Mouse (Mus musculus) lung, embryonic 16.5 days (tissue): Measurements from ENCODE around the gene Sfxn2. TPM values are rescaled to one million over a fixed set of nuclear protein-coding genes. Genes with fewer than 3 reads are reported as not detected.
A peak's percentile ranks its signal among the peaks of the same experiment; 100 is the strongest.

Experiments used
- ATAC-seq: fragments of 200-750 bp; cut with Nextera tagmentation; 2 replicates; pipeline ENCODE4 v1.8.0; 2017; ENCODE audit warnings: low read depth, mild to moderate bottlenecking, moderate library complexity
- H3K27ac ChIP-seq: fragments of 300-500 bp; sonication (generic); 2 replicates; pipeline ENCODE4 v1.5.1; 2014; ENCODE audit warnings: mild to moderate bottlenecking, control low read depth, low read length
- H3K27me3 ChIP-seq: fragments of 300-500 bp; sonication (generic); 2 replicates; pipeline ENCODE4 v1.6.1; 2014; ENCODE audit warnings: low read depth, low read length, mixed read lengths; ENCODE audit not compliant: control insufficient read depth, insufficient read depth
- H3K36me3 ChIP-seq: fragments of 300-500 bp; sonication (generic); 2 replicates; pipeline ENCODE4 v1.6.1; 2014; ENCODE audit warnings: low read length; ENCODE audit not compliant: control insufficient read depth, insufficient read depth
- H3K4me1 ChIP-seq: fragments of 300-500 bp; sonication (generic); replicated peaks from 2 replicates; pipeline ENCODE4 v1.6.1; 2014; ENCODE audit warnings: low read length, mixed read lengths; ENCODE audit not compliant: control insufficient read depth, insufficient read depth
- H3K4me2 ChIP-seq: fragments of 300-500 bp; sonication (generic); 2 replicates; pipeline ENCODE4 v1.6.1; 2014; ENCODE audit warnings: low read depth, low read length, control low read depth
- H3K4me3 ChIP-seq: fragments of 300-500 bp; sonication (generic); 2 replicates; pipeline ENCODE4 v1.5.1; 2014; ENCODE audit warnings: mild to moderate bottlenecking, low read length, control low read depth
- H3K9ac ChIP-seq: fragments of 300-500 bp; sonication (generic); 2 replicates; pipeline ENCODE4 v1.6.1; 2014; ENCODE audit warnings: low read length, control low read depth
- H3K9me3 ChIP-seq: fragments of 300-500 bp; sonication (generic); 2 replicates; pipeline ENCODE4 v1.6.1; 2016; ENCODE audit warnings: low read length; ENCODE audit not compliant: control insufficient read depth
- WGBS: fragments of 180-500 bp; shearing (Covaris S2); extraction: QIAGEN DNeasy Blood & Tissue Kit; methylation state at CpG from one replicate; pipeline ENCODE4 v1.1.7; 2014; 5-methylcytosine and 5-hydroxymethylcytosine counted together
- polyA plus RNA-seq: library from polyadenylated mRNA; unstranded; fragments of >200 nt; fragmentation: Nextera tagmentation; extraction: Ambion mirVana; gene quantifications from 2 replicates; pipeline ENCODE4 v1.2.1, GENCODE M21; 2015

Sfxn2 gene
- polyA plus RNA-seq, 1 experiment from 2014 or later, result 24.6 TPM

DNA sequence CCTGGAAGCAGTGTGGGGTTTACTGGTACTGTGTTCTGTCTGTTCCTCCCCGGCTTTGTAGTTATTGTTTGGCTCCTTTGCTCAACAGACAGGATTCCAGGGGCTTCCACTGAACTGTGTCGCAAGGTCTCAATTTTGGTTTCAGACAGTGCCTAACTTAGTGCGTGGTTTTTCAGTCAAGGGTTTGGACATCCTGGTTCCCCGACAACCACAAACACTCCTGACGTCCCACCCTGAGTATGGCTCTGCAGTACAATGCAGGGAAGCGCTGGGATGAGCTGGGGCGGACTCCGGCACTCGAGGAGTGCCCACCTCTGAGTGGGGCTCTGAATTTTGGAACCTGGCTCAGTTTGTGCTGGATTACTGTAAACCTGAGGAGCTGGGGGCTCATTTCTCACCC is 56.6 kb downstream of the Sfxn2 start:
- 68% methylated on average over 9 of the region's 9 CpGs for WGBS
- Histone ChIP-seq H3K4me2 (no peak overlapping the region), H3K27me3 (no peaks in the 10 kb centered on the region), H3K9me3 (no peaks in the 10 kb centered on the region), H3K36me3 (no peaks in the 10 kb centered on the region; the same call in 1 of the 2 replicates), H3K27ac (no peak overlapping the region), H3K4me3 (no peak overlapping the region), H3K9ac (no peak overlapping the region), H3K4me1 (peaks cover 31% of the 10 kb centered on the region)
- no peak for ATAC-seq

DNA sequence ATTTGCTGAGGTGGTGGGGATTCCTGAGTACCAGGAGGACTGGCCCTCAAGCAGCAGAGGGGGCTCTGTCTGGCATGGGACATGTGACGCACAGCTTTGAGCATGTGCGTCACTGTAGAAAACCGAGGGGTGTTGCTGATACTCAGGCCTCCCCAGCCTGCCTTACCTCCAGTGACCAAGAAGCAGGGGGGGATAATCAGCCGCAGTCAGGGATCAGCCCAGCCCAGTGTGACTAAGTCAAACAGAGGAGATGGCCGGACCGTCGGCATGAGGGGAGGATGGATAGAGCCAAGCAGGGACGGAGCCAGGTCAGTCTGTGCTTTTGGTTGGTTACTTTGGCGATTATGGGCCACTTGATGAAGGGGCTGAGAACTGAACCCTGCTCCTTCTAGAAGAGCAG is 58.5 kb downstream of the Sfxn2 start:
- Histone ChIP-seq H3K27me3 (no peaks in the 10 kb centered on the region), H3K4me1 (peaks cover 28% of the 10 kb centered on the region), H3K9me3 (no peaks in the 10 kb centered on the region), H3K4me2 (no peak overlapping the region), H3K9ac (no peak overlapping the region), H3K36me3 (no peaks in the 10 kb centered on the region), H3K27ac (no peak overlapping the region), H3K4me3 (no peak overlapping the region)
- WGBS, result 56% methylated on average over 9 of the region's 9 CpGs
- no peak for ATAC-seq

DNA sequence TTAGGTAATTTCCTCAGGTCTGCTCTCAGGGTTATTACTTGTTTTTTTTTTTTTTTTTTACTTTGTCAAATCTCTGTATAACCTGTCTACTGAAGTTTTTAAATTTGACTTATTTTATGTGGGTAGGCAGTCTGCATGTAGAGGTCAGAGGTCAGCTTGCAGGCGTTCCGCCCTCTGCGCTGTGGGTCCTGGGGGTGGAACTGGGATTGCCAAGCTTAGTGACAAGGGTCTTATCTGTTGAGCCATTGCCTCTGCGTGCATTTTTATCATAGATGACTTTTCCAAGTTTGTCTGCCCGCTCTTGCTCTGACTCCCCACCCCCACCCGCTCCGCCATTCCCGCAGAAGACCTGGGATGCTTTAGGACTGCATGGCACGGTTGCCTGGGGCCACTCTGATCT is 62.6 kb downstream of the Sfxn2 start:
- H3K36me3 ChIP-seq, result no peaks in the 10 kb centered on the region
- no peak overlapping the region for H3K4me3 ChIP-seq
- H3K4me1 ChIP-seq, result peaks cover 14% of the 10 kb centered on the region
- peak overlapping the region; percentile 29 for H3K27ac ChIP-seq
- peak; percentile 27; the same call in 1 of the 2 replicates for ATAC-seq
- WGBS, result 48% methylated on average over 9 of the region's 9 CpGs
- H3K9ac ChIP-seq, result no peak overlapping the region
- no peak overlapping the region for H3K4me2 ChIP-seq
- H3K9me3 ChIP-seq, result no peaks in the 10 kb centered on the region
- no peaks in the 10 kb centered on the region for H3K27me3 ChIP-seq

DNA sequence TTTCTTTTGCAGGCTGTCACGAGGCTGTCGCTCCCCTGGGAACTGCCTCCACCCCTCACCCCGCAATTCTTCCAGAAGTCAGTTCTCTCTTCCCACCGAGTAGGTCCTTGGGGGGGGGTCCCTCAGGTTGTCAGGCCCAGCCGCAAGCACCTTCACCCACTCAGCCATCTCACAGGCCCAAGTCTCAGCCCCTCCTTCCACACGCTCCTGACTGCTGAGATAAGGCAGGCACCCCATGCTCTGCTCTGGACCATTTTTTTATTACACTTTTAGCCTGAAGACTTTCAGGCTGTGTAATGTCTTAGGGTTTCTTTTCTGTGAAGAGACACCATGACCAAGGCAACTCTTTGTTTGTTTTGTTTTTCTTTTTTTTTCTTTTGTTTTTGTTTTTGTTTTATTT is 64.4 kb downstream of the Sfxn2 start:
- Histone ChIP-seq H3K4me3 (no peak overlapping the region), H3K4me2 (no peak overlapping the region), H3K27ac (no peak overlapping the region), H3K4me1 (peaks cover 33% of the 10 kb centered on the region), H3K36me3 (no peaks in the 10 kb centered on the region), H3K9me3 (no peaks in the 10 kb centered on the region), H3K27me3 (no peaks in the 10 kb centered on the region), H3K9ac (no peak overlapping the region)
- ATAC-seq, result no peak
- 58% methylated on average over 6 of the region's 6 CpGs for WGBS

DNA sequence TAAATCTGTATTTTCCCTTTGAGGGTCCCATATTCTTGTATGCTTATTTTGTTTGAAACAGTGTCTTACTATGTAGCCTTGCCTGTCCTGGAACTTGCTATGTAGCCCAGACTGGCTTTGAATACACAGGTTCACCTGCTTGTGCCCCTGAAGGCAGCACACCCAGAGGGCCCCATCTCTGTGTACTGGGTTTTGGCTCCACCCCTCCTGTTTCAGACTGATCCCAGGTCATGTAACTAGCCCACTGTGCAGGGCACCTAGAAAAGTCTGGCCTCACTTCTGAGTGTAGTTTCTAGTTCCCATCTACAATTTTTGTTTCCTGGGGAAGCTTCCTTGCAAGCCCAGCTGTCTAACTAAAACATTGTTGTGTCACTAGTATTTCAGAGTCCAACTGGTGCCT is 65.9 kb downstream of the Sfxn2 start:
- no peaks in the 10 kb centered on the region for H3K9me3 ChIP-seq
- no peak overlapping the region for H3K4me2 ChIP-seq
- ATAC-seq, result no peak
- H3K4me1 ChIP-seq, result peaks cover 47% of the 10 kb centered on the region
- no peak overlapping the region for H3K9ac ChIP-seq
- H3K27me3 ChIP-seq, result no peaks in the 10 kb centered on the region
- H3K4me3 ChIP-seq, result no peak overlapping the region
- no peaks in the 10 kb centered on the region for H3K36me3 ChIP-seq
- peak overlapping the region; percentile 55 for H3K27ac ChIP-seq

DNA sequence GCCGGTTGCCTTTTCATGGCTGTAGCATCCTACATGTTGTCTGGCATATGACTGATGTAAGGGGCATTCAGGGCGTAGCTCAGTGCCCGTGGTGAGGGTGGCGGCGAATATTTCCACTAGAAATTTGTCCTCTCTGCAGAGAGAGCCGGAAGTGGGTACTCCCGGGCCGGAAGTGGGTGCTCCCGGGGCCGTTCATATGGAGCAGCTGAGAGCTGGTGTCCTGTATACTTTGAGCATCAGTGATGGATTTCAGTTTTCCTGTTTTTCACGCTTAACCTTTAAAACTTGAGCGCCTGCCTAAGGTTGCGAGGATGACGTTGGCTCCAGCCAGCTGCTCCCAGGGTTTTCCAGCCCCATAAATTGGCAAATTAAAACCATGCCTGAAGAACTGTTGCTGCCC is 66.3 kb downstream of the Sfxn2 start:
- Histone ChIP-seq H3K27ac (peak overlapping the region; percentile 55), H3K4me1 (peaks cover 52% of the 10 kb centered on the region)

DNA sequence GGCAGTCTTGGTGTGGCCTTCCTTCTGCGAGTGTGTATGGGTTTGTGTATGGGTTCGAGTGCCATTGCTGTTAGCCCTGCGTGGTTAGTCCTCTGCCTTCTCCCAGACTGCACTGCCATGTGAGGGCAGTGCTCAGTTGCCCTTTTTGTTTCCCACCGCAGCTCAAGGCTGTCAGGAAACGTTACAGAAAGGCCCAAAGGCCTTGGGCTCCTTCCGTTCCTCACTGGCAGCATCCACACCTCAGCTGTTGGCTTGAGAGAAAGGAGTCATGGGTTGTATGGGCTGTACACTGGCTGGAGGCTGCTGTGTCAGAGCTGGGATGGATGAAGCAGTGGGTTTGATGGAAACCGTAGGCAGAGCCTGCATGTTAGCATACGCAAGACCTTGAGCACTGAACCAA is 67.6 kb downstream of the Sfxn2 start:
- no peak overlapping the region for H3K4me2 ChIP-seq
- H3K9ac ChIP-seq, result no peak overlapping the region
- peak overlapping the region; percentile 91 for H3K27ac ChIP-seq
- H3K4me3 ChIP-seq, result no peak overlapping the region
- peaks cover 3% of the 10 kb centered on the region; the same call in 1 of the 2 replicates for H3K36me3 ChIP-seq
- H3K9me3 ChIP-seq, result no peaks in the 10 kb centered on the region
- no peak for ATAC-seq
- H3K4me1 ChIP-seq, result peaks cover 62% of the 10 kb centered on the region
- no peaks in the 10 kb centered on the region for H3K27me3 ChIP-seq
- WGBS, result 77% methylated on average over 8 of the region's 8 CpGs

More for the DNA sequence above, 66.3 kb downstream of the Sfxn2 start:
- Histone ChIP-seq H3K9ac (no peak overlapping the region), H3K9me3 (no peaks in the 10 kb centered on the region), H3K4me3 (no peak overlapping the region), H3K36me3 (no peaks in the 10 kb centered on the region; the same call in 1 of the 2 replicates), H3K27me3 (no peaks in the 10 kb centered on the region), H3K4me2 (no peak overlapping the region)
- WGBS, result 75% methylated on average over 14 of the region's 14 CpGs
- no peak for ATAC-seq

DNA sequence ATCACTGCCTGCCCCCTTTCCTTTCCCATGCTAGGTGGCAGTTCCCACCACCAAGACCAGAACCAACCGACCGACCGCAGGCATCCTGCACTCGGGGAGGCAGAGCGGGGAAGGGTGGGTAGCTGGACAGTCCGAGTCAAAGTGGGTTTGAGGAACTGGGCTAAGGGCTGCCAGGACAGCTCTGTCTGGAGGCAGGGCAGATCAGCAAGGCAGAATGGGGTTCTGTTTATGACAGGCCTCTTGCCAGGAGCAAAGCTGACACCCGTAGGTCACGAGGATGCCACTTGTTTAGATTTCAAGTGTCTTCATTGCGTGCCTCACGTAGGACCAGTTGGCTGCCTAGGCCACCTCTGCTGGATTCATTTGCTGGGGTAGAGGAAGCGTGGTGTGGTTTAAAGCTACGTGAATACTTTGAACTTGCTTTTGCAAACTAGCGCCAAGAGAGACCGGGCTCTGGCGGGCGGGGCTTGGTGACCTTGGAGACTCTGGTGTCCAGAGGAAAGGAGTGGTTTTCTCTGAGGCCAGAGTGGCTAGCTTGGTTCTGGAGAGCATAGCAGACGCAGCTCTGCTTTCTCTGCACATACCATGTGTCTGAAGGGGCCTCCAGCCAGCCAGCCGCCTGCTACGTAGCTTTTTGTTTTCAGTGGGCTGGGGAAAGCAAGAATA is 68.4 kb downstream of the Sfxn2 start:
- H3K4me1 ChIP-seq, result peaks cover 60% of the 10 kb centered on the region
- 21% methylated on average over 19 of the region's 19 CpGs for WGBS

DNA sequence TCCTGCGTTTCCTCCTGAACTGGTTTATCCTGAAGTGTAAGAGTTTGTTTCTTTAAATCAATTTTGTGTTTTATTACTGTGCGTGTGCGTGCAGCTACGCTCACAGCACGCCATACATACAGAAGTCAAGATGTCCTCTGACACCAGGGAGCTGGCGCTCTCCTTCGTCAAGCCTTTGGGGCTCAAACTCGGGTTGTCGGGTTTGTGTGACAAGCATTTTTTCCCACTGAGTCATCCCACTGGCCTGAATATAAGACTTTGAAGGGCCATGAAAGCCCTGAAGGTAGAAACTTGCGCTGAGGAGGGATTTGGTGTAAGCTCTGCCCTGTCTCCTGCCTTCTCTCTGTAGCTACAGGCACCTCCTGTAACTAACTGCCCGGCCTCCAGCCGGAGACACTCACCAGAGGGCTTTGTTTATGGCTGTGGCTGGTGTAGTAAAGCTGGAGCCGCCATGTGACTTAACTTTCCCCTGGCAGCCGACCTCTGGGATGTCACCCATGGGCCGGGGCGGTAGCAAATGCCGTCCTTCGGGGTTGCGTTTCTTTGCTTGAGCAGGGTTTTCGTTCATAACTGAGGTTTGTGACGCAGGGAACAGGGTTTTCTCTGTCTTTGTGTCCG is 69.1 kb downstream of the Sfxn2 start:
- Histone ChIP-seq H3K9me3 (no peaks in the 10 kb centered on the region), H3K4me2 (peak overlapping the region; percentile 39), H3K4me1 (peaks cover 60% of the 10 kb centered on the region), H3K36me3 (peaks cover 7% of the 10 kb centered on the region; the same call in 1 of the 2 replicates), H3K27ac (peak overlapping the region; percentile 91), H3K4me3 (no peak overlapping the region), H3K9ac (peak overlapping the region; percentile 38; the same call in 1 of the 2 replicates), H3K27me3 (no peaks in the 10 kb centered on the region)
- WGBS, result 37% methylated on average over 22 of the region's 22 CpGs
- ATAC-seq, result peak; percentile 39; the same call in 1 of the 2 replicates

More for the DNA sequence above, 68.4 kb downstream of the Sfxn2 start:
- peaks cover 7% of the 10 kb centered on the region; the same call in 1 of the 2 replicates for H3K36me3 ChIP-seq
- H3K27ac ChIP-seq, result peak overlapping the region; percentile 91
- H3K27me3 ChIP-seq, result no peaks in the 10 kb centered on the region
- ATAC-seq, result peak; percentile 81
- H3K9me3 ChIP-seq, result no peaks in the 10 kb centered on the region
- peak overlapping the region; percentile 2 for H3K9ac ChIP-seq
- H3K4me3 ChIP-seq, result no peak overlapping the region
- H3K4me2 ChIP-seq, result peak overlapping the region; percentile 39
